Mouse (Mus musculus): ENCODE results near the gene Duox1.

DNA sequence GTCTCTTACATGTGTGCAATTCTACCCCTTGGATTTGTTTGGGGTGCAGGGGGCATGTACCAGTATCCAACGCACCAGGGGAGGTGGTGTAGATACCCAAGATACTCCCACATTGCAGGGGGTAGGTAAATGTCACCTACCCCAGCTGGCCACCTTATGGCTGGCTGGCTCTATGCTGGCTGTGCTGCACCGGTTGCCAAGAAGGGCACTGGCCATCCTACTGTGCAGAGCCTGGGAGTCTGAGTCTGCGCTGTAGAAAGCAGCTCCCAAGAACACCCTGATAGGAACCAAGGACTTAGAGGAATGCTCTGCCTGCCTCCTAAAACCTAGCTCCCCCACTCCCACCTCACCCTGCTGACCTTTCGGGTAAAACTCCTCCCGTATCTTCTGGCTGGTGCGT lies 37.5 kb downstream of the Duox1 start:
- TF ChIP-seq POLR2A (IDR thresholded peaks at IDR 0.05; ENCODE audit: borderline replicate concordance, control insufficient read depth, low read depth, low read length), result no peak
- no peak for TF ChIP-seq CTCF (IDR thresholded peaks at IDR 0.05; ENCODE audit: control insufficient read depth, insufficient read depth, low read length)

Data from bone marrow, adult 2 months (tissue).